Mouse (Mus musculus): ENCODE measurements around the gene Gm11397.
"Not testable (repeated sequence)": the region's sequence is repeated elsewhere in the genome, so short reads cannot be mapped to it uniquely, and the experiment has no call there.

The Gm11397 gene

GRCm38 (mm10) chr13:33395461-33395860 is at the start of gene Gm11397:
Gene Gm11397 (plus strand): TSS chr13:33395761.
- DNase-seq, result not testable (repeated sequence)

GRCm38 (mm10) chr13:33356666-33357065 is 38.9 kb upstream of the Gm11397 start:
- not testable (repeated sequence) for DNase-seq

DNA sequence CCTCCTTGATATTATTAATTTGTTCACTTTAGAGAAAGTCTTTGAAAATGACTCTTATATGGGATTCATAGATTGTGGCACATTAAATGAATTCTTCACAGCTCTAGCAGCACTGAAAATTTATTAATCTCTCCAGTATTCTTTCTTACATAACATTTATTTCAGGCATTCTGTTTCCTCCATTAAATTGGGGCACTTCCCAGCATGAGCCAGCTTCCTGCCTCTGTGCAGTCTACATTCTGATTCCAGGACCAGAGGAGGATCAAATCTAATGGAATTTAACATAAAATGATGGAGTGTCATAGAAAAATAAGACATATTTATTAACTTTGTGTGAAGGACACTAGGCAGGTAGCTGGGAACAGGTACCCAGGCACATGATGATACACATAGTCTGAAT is 37.2 kb downstream of the Gm11397 start:
- not testable (repeated sequence) for DNase-seq
